13 mouse cellular contexts compared by ENCODE assay signal in the genomic region with DNA sequence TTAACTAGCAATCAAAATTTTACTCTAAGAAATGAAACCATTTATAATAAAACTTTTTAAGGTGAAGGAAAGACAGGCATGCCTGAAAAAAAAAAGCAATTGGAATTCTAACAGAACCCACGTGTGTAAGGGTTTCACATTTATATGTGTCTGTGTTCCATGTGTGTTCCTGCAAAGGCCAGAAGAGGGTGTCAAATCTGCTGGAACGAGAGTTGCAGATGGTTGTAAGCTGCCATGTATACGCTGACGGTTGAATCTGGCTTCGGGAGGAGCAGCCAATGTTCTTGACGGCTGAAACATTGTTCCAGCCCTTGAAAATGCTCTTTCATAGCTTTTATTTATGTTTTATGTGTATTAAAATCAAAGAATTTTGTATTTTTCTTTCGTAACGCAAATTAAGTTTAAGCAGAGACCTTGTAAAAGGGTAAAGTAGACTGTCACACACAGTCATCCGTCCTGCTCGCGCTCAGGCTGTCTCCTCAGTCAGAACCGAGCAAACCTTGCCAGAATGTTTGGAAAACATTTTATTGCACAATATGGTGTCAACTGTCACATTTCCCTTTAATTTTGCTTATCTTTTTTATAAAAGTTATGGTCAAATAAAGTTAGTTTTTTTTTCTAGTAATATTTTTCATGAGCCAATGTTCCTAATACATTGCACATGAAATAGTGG. TPM values are rescaled to one million over a fixed set of nuclear protein-coding genes. Genes with fewer than 3 reads are reported as not detected.
A peak's percentile ranks its signal among the peaks of the same experiment; 100 is the strongest.
DNase-seq lines count a peak whose midpoint lies in the region; TF ChIP-seq lines count a peak whose summit lies in the region.
"Had no signal": no experiment of that assay in that cellular context is flagged by ENCODE, and none has a peak within 500 bp of the region (broad histone marks: within the 10 kb centered on the region; RNA-seq: fewer than 3 reads in every experiment).

No protein-coding gene starts in this region.

- peak; percentile 31 for TF ChIP-seq CTCF in heart, adult 2 months (IDR thresholded peaks at IDR 0.05)
- 0 out of 2 replicates have a peak, but pooled peaks have one; percentile 1 for TF ChIP-seq CTCF in lung, adult 2 months (IDR thresholded peaks at IDR 0.05; ENCODE audit: insufficient read depth, low read length)
- no peak for TF ChIP-seq CTCF in thymus, adult 2 months (IDR thresholded peaks at IDR 0.05; ENCODE audit: borderline replicate concordance, control insufficient read depth, extremely low read depth, insufficient read depth, low read length, poor library complexity)

- no peaks in the 10 kb centered on the region for H3K79me2 ChIP-seq in heart, adult 2 months (replicated peaks; ENCODE audit: control insufficient read depth, insufficient read depth, low read length)

- peaks cover 2% of the 10 kb centered on the region; the same call in 1 of the 2 replicates for H3K4me1 ChIP-seq in heart, adult 2 months (ENCODE audit: control insufficient read depth, insufficient read depth, low read length)
- no peaks in the 10 kb centered on the region for H3K4me1 ChIP-seq in lung, adult 2 months (ENCODE audit: control insufficient read depth, insufficient read depth, low read length)
- no peaks in the 10 kb centered on the region; the same call in 1 of the 2 replicates for H3K4me1 ChIP-seq in thymus, adult 2 months (replicated peaks; ENCODE audit: control insufficient read depth, insufficient read depth, low read length)
- H3K4me1 ChIP-seq: kidney, embryonic 15.5 days had no signal

- no peak for TF ChIP-seq POLR2A in heart, adult 2 months (IDR thresholded peaks at IDR 0.05; ENCODE audit: insufficient read depth, low read depth, low read length)
- TF ChIP-seq POLR2A in lung, adult 2 months (IDR thresholded peaks at IDR 0.05; ENCODE audit: borderline replicate concordance, extremely low read depth, low read depth, low read length), result no peak
- TF ChIP-seq POLR2A in thymus, adult 2 months (IDR thresholded peaks at IDR 0.05; ENCODE audit: control insufficient read depth, extremely low read depth, insufficient read depth, low read length, poor library complexity), result no peak

- H3K36me3 ChIP-seq in heart, adult 2 months (ENCODE audit: control insufficient read depth, insufficient read depth, low read length), result no peaks in the 10 kb centered on the region
- H3K36me3 ChIP-seq in thymus, adult 2 months (ENCODE audit: control insufficient read depth, insufficient read depth, low read length), result no peaks in the 10 kb centered on the region; the same call in 1 of the 2 replicates
- H3K36me3 ChIP-seq: hindbrain, embryonic 15.5 days; kidney, embryonic 15.5 days had no signal

- intact Hi-C loops in heart, adult 2 months (cut with DNase I), result no loop called here
- intact Hi-C loops in heart, postnatal 14 days (cut with DNase I), result loop anchor here (5.0 kb wide), 1 partner anchor 70 kb away; no protein-coding TSS in a partner anchor

- no peak overlapping the region for H3K27ac ChIP-seq in heart, adult 2 months
- H3K27ac ChIP-seq in thymus, adult 2 months (ENCODE audit: control insufficient read depth, insufficient read depth, low read length), result no peak overlapping the region
- H3K27ac ChIP-seq: hindbrain, embryonic 15.5 days; kidney, embryonic 15.5 days had no signal

- WGBS in heart, adult 2 months, result 79% methylated on average over 12 of the region's 12 CpGs
- 72% methylated on average over 12 of the region's 12 CpGs for WGBS in lung, adult 2 months
- WGBS in thymus, adult 2 months, result 89% methylated on average over 12 of the region's 12 CpGs

- H3K27me3 ChIP-seq in heart, adult 2 months (ENCODE audit: control insufficient read depth, insufficient read depth, low read length), result no peaks in the 10 kb centered on the region
- H3K27me3 ChIP-seq in thymus, adult 2 months (ENCODE audit: control insufficient read depth, insufficient read depth, low read length), result no peaks in the 10 kb centered on the region
- H3K27me3 ChIP-seq: hindbrain, embryonic 15.5 days; kidney, embryonic 15.5 days had no signal

- no peak for TF ChIP-seq EP300 in heart, adult 2 months (IDR thresholded peaks at IDR 0.05; ENCODE audit: insufficient read depth, low read depth, low read length)

- DNase-seq in adrenal gland, postnatal 36 days, result peak; percentile 22 to 31
- no peak for DNase-seq in adrenal gland, adult 2 months
- no peak for DNase-seq in heart, adult 2 months
- DNase-seq in heart, postnatal 14 days, result no peak
- no peak for DNase-seq in lung, adult 2 months
- DNase-seq in lung, postnatal 25 days (ENCODE audit: low spot score), result no peak
- peak; percentile 11 for DNase-seq in lung, postnatal 14 days
- no peak for DNase-seq in thymus, adult 2 months
- DNase-seq: left cerebral cortex, postnatal 4 days; right cerebral cortex, postnatal 25 days had no signal

- no peak overlapping the region for H3K9ac ChIP-seq in heart, adult 2 months (ENCODE audit: low read depth, low read length)
- H3K9ac ChIP-seq: hindbrain, embryonic 15.5 days; kidney, embryonic 15.5 days had no signal

- H3K4me3 ChIP-seq in heart, adult 2 months, result no peak overlapping the region
- no peak overlapping the region for H3K4me3 ChIP-seq in lung, adult 2 months (replicated peaks; ENCODE audit: extremely low read depth, low read depth, low read length)
- H3K4me3 ChIP-seq in thymus, adult 2 months (ENCODE audit: control insufficient read depth, insufficient read depth, low read length), result no peak overlapping the region
- H3K4me3 ChIP-seq: erythroblast, embryonic 14.5 days; hindbrain, embryonic 15.5 days; kidney, embryonic 15.5 days had no signal

RNA-seq across cellular contexts. Expression of a gene that starts 48.5 kb away (rescaled TPM):
- total RNA-seq in adrenal gland, postnatal 36 days (2021), result 10 to 100 TPM; 58.9 to 75.0 TPM
- total RNA-seq in adrenal gland, adult 2 months (2021), result 10 to 100 TPM; 46.8 to 55.0 TPM
- polyA plus RNA-seq in adrenal gland, adult 2 months (2012; rRNA removed), result 8.9 and 11.6 TPM in 2 replicates
- 1 to 10 TPM; 7.5 to 8.0 TPM for total RNA-seq in heart, adult 2 months (2021)
- polyA plus RNA-seq in heart, adult 2 months (2012; rRNA removed), result 2.8 and 6.1 TPM in 2 replicates
- total RNA-seq in heart, postnatal 14 days (2021), result 10 to 100 TPM in 1 of 2 experiments, 1 to 10 TPM in 1; 9.9 to 10.6 TPM
- polyA plus RNA-seq in lung, adult 2 months (2012; rRNA removed), result 2.0 and 3.0 TPM in 2 replicates
- polyA plus RNA-seq in thymus, adult 2 months (2012; rRNA removed), result 11.4 and 13.5 TPM in 2 replicates

Comparison
In these comparisons a context has a peak if more than half of its experiments do, and no peak if none do; other contexts are left out.
1. DNase-seq: peak in adrenal gland, postnatal 36 days (2 of 2) and lung, postnatal 14 days (single experiment); none in adrenal gland, adult 2 months (single experiment), heart, adult 2 months (0 of 2), heart, postnatal 14 days (0 of 2), lung, adult 2 months (single experiment), lung, postnatal 25 days (single experiment) and thymus, adult 2 months (single experiment).
2. RNA of a gene that starts 48.5 kb away (total RNA-seq): 58.9 to 75.0 TPM in adrenal gland, postnatal 36 days and 46.8 to 55.0 TPM in adrenal gland, adult 2 months; 9.9 to 10.6 TPM in heart, postnatal 14 days and 7.5 to 8.0 TPM in heart, adult 2 months; every median in the first group is over 4 times any median in the second.